Mouse (Mus musculus) neutrophil, adult 5-6 weeks (primary cell): ENCODE results near the gene Kcne1. TPM values are rescaled to one million over a fixed set of nuclear protein-coding genes. Genes with fewer than 3 reads are reported as not detected.

Experiments
- ATAC-seq: fragments of 151-379, 151-347 bp; 2 replicates; pipeline ENCODE4 v1.8.0; 2017; ENCODE audit warnings: mild to moderate bottlenecking, moderate TSS enrichment; ENCODE audit not compliant: insufficient number of reproducible peaks, poor library complexity, low FRiP score, severe bottlenecking; ENCODE audit errors: extremely low read depth
- total RNA-seq: library from RNA; stranded (forward); fragments of 200-1000 nt; gene quantifications from 2 replicates; pipeline ENCODE4 v1.2.3, GENCODE M21; 2017

The Kcne1 gene
- total RNA-seq: not detected in 2 replicates

DNA sequence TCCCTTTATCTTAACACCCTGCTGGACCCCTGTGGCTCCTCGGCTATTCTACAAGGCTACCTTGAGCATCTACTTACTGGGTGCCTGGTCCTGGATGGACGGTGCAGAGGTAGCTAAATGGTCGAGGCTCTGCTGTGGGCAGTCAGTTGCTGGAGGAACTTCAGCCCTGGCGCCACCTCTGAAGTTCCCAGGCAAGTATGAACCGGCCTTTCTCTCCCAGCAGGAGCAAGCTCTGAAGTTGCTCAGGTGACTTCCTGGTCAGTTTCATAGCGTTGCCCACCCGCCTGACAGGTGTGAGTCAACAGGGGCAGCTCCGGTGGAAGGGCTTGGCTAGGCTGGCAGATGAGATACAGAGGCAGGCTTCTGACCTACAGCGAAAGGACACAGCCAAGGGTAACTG lies at the start of gene Kcne1:
Gene Kcne1, minus strand, starts transcription at position 240 of the 400 bp plus-strand sequence.
- ATAC-seq: no peak

GRCm38 (mm10) chr16:92407883-92408282 lies 48.6 kb upstream of the Kcne1 start:
- no peak for ATAC-seq

DNA sequence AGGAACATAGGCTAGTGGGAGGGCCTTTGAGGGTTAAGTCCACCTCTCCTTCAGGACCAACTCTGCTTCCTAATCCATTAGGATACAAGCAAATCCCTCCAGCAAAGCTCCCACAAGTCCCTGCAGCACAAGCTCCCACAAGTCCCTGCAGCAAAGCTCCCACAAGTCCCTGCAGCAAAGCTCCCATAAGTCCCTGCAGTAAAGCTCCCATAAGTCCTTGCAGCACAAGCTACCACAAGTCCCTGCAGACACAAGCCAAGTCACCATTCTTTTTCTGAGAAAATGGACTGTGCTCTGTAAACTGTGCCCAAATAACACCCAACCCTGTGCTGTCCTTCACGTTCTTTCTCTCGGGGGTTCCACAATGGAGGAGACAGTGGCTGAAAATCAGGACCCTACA lies 44.9 kb upstream of the Kcne1 start:
- ATAC-seq: no peak

DNA sequence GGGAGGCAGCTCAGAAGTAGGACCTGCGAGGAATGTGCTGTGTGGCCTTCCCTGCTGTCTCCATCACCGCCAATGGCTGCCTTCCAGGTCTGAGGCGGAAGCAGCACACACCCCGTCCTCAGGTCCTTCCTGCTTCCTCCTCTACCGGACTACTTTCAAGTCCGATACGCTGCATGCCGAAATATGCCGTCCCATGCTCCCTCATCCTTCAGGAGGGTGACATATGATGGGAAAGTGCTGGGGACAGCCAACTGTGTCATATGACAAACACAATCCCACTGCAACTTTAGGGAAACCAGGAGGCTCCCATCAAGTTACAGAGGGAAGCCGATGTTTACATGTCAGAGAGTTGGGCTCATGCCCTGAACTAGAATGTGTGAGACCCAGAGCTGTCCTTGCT lies 43.8 kb upstream of the Kcne1 start:
- ATAC-seq: no peak

DNA sequence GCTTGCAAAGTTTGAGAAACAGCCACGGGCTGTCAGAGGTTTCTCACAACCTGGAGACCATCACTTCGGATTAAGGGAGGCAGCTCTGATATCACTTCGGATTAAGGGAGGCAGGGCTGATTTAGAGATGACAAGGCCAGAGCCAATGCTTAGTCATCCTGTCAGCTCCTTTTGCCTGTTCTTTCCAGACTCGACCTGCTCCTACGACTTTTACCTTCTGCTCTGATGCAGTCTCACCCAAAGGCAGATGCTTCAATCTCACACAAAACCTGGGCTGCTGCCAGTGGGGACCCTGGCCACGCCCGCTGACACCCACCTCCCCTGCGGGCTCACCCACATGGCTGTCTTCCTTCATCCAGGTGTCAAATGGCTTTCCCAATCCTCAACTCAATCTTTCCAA lies 42.9 kb upstream of the Kcne1 start:
- ATAC-seq: no peak

- no peak for ATAC-seq
Observed at GRCm38 (mm10) chr16:92401206-92401605, 41.9 kb upstream of the Kcne1 start.

- ATAC-seq: no peak
Observed at GRCm38 (mm10) chr16:92399490-92400458, 40.5 kb upstream of the Kcne1 start.

DNA sequence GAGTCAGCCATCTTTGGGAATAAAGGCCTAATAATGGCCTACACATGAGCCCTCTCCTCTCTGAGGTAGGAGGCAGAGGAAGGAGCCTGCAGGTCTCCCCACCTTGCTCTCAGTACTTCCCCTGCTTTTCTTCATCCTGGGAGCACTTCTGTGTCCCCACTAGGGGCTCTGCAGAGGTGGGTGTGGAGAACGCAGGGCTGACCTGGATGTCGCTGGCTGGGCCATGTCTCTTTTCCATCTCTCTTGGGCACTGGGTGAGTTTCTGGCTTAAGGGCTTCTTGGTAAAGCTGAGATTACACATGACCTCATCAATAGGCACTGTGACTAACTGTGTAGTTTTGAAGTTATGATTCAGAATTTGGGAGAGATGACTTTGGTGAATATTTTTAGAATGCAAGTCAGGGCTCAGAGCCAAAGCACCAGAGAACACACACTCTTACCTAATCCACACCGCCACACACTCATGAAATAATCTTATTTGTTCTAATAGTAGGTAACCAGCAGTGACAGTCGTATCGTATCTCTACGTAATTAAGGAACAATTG lies 39.4 kb upstream of the Kcne1 start:
- no peak for ATAC-seq

DNA sequence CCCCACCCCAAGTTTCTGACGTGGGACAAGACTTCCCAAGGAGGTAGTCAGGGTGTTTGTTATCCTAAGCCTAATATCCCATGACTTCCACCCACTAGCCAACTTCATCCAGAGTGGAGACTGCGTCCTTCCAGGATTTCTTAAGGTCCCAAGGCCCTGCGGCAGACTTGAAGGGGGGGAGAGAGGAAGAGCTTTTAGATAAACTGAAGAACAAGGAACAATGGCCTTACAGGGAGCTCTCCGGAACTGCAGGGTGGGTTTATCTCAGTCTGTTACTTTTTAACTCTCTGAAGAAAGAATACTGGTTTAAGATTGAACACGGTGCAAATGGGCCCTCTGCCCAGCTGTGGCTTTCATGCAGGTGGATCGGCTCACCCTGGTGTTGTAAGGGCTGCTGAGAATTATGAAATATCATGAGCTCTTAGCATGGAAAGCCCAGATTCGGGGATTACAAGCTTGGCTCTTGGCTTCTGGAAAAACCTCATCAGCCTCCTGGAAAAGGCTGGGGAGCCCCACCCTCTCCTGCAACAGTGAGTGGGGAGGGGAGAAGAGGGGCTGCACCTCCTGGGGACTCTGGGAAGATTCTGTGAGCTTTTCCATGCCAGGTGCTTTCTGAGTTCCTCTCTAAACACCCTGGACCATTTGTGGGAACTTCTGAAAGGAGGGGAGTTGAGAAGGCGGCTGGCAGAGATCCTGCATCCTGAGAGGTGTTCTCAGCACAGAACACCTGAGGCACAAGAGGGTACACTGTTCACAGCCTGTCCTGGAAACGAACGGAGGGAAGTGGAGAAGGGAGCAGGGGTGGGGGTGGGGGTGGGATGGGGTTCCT lies 38.7 kb upstream of the Kcne1 start:
- ATAC-seq: no peak

DNA sequence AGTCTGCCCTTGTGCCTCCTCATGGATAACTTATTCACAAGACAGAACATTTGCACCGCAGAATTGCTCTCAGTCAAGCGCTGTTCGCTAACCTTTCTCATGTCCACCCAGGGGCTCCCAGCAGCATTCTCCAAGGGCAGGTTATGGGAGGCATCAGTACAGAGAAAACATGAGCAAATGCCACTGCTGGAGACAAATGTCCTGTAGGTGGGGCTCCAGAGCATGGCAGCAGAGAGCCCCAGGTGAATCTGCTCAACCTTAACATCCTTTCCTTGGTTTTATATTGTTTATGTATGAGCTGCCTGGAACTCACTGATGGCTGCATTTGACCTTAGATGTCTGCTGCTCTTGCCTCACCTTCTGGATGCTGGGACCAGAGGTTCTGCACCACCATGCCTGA lies 34.5 kb upstream of the Kcne1 start:
- ATAC-seq: no peak

DNA sequence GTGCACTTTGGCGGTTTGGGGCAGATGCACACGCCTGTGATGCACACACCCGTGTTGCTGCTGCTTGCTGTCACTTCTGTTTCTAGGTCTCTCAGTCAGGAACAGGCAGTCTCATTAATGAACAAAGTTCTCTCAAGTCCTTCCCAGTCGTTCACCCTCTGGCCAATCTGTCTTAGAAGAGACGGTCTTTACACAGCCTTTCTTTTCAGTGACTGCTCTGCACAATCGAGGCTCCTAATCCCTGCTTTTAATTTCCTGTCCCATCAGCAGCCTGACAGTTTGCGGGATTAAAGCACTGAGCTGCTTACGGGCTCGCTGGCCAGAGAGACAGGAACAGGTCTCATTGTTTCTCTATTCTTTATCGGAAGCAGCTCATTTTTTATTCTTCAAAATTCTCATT lies 28.4 kb upstream of the Kcne1 start:
- ATAC-seq: no peak

DNA sequence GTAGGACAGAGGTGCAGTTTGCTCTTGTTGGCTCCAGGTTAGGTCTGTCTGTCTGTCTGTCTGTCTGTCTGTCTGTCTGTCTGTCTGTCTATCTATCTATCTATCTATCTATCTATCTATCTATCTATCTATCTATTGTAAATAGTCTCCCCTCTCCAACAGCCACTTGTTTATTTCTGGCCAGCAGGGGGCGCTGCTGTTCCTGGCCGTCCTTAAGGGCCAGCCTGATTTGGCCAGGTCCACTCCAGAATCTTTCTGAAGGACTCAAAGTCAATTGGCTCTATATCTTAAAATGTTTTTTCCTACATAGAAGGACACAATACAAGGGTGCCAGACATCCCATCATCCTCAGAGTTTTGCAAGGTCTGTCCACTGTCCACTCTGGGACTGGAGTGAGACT lies 25.8 kb upstream of the Kcne1 start:
- no peak for ATAC-seq

DNA sequence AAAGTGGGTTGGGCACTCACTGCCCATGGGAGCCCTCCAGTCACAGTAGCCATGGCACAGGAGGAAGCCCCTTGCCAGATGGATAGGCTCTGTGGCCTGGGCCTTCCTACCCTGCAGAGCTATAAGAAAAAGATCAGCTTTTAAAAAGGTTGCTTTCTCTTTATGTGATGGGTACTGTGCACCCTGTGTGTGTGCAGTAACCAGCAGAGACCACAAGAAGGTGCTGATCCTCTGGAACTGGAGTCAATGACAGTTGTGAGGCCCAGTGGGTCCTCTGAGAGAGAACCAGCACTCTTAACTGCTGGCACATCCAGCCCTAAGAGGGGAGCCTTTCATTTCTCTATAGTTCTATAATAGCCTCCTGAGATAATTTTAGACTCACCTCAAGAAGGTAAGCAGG lies 24.1 kb upstream of the Kcne1 start:
- no peak for ATAC-seq

- ATAC-seq: no peak
Observed at GRCm38 (mm10) chr16:92382508-92382907, 23.2 kb upstream of the Kcne1 start.

DNA sequence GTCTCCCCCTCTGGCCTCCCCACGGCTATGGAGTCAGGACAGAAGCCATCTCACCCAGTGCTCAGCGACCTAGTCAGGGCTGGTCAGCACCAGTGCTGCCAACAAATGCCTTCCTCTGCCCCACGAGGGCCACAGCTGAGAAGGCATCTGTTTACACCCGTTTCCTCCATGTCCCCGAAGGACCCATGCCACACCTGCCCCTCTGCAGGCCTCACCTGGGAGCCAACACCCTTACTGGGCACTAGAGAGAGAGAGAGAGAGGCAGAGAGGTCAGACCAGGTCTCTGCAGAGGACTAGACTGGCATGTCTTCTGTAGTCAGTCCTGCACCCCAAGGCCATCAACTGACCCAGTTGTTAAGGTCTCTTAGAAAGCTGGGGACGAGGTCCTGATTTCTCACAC lies 21.8 kb upstream of the Kcne1 start:
- no peak for ATAC-seq

DNA sequence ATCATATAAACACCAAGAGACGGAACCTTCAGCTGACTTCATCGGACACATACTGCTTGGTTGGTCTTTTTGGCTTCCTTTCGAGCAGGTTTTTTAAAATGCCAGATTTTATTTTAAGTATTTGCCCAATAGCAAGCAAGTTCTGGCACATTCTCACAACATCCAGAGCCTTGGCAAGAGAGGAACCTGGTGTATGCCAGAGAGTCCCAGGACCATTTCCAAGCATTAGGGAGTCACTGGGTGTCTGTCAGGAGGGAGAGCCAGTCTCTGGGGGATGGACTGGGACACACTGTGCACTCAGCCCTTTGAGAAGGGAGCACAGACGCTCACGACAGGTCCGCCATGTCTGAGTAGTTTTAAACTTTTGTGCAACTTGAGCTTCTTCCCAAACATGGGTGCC lies 17.7 kb upstream of the Kcne1 start:
- no peak for ATAC-seq

GRCm38 (mm10) chr16:92371623-92372022 lies 12.4 kb upstream of the Kcne1 start:
- no peak for ATAC-seq

DNA sequence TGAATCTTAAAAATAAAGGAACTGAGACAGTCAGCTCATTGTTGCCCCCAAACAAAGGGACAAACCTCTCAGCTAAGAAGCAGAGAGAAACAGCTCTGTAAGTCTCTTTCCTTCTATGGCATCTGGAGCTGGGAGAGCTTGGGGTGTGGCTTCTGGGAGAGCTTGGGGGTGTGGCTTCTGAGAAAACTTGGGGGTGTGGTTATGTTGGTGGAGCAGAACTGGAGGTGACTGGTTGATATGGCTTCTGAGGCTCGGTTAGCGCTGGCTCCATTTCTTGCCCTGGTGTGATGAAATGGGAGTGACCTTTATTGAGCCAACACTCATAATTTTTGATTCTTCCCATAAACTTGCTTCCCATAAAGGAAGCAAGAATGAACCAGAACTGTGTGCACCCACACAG lies 10.0 kb upstream of the Kcne1 start:
- ATAC-seq: no peak

- ATAC-seq: no peak
Observed at GRCm38 (mm10) chr16:92365477-92365876, 6.2 kb upstream of the Kcne1 start.

GRCm38 (mm10) chr16:92360711-92361110 lies 1.4 kb upstream of the Kcne1 start:
- ATAC-seq: no peak
